Mouse (Mus musculus): ENCODE results near the gene Tagap1. TPM values are rescaled to one million over a fixed set of nuclear protein-coding genes. Genes with fewer than 3 reads are reported as not detected.

Tagap1 gene
- polyA plus RNA-seq, 1 experiment from 2014 or later: 29.7 TPM

Other genes with a start within 250 kb of the Tagap1 start
- 281 and 319 TPM in 2 replicates for gene Ezr, start 178.4 kb downstream of the Tagap1 start, polyA plus RNA-seq (2015; fragmentation: Nextera tagmentation; extraction: Ambion mirVana)
- 47.5 and 47.9 TPM in 2 replicates for gene Rsph3b, start 12.5 kb downstream of the Tagap1 start, polyA plus RNA-seq (2015; fragmentation: Nextera tagmentation; extraction: Ambion mirVana)
- gene Rnaset2b, start 9.5 kb upstream of the Tagap1 start, polyA plus RNA-seq (2015; fragmentation: Nextera tagmentation; extraction: Ambion mirVana): 265 and 286 TPM in 2 replicates
- not detected in 2 replicates for gene Gm49721, start 17.7 kb upstream of the Tagap1 start, polyA plus RNA-seq (2015; fragmentation: Nextera tagmentation; extraction: Ambion mirVana)
- gene Gm1604a, start 64.4 kb upstream of the Tagap1 start, polyA plus RNA-seq (2015; fragmentation: Nextera tagmentation; extraction: Ambion mirVana): not detected in 2 replicates
- 5.3 and 5.5 TPM in 2 replicates for gene Rps6ka2, start 209.0 kb upstream of the Tagap1 start, polyA plus RNA-seq (2015; fragmentation: Nextera tagmentation; extraction: Ambion mirVana)

All from intestine, embryonic 16.5 days (tissue).